Mouse (Mus musculus) left cerebral cortex, adult 9 months (tissue): ENCODE measurements at regions not wholly inside any gene's neighbourhood (a gene's known extent, or its start where the extent isn't known, plus 50 kb on each side); places are given as distances from the start of the nearest gene placed in this dataset.

ENCODE experiments used
- DNase-seq, 2 experiments: peaks; one replicate each; pipeline ENCODE4 v3.0.0; 2022; ENCODE audit warnings: low spot score in 2 of 2

- no peak for DNase-seq
These were observed 62.6 kb downstream of the Perp start for GRCm38 (mm10) chr10:18907276-18907960.

- DNase-seq: no peak
These were observed 64.5 kb downstream of the Perp start for GRCm38 (mm10) chr10:18909307-18909706.

GRCm38 (mm10) chr10:18910898-18911297 lies 66.1 kb downstream of the Perp start:
- DNase-seq: peak in 1 of 2 experiments; percentile 32

GRCm38 (mm10) chr10:18917120-18917616 lies 72.3 kb downstream of the Perp start:
- peak in 1 of 2 experiments; percentile 19 for DNase-seq

- no peak for DNase-seq
These were observed 78.4 kb downstream of the Perp start for GRCm38 (mm10) chr10:18923088-18923821.

GRCm38 (mm10) chr10:18927811-18928210 lies 83.0 kb downstream of the Perp start:
- no peak for DNase-seq

GRCm38 (mm10) chr10:18931344-18931743 lies 84.1 kb downstream of the Tnfaip3 start:
- DNase-seq: no peak

GRCm38 (mm10) chr10:18941447-18941846 lies 74.0 kb downstream of the Tnfaip3 start:
- no peak for DNase-seq

- no peak for DNase-seq
These were observed 73.5 kb downstream of the Tnfaip3 start for GRCm38 (mm10) chr10:18941908-18942307.

- no peak for DNase-seq
These were observed 72.0 kb downstream of the Tnfaip3 start for GRCm38 (mm10) chr10:18943296-18944075.

- no peak for DNase-seq
These were observed 68.7 kb downstream of the Tnfaip3 start for GRCm38 (mm10) chr10:18946727-18947126.
